Mouse (Mus musculus): ENCODE data around the gene Psmb6.

DNA sequence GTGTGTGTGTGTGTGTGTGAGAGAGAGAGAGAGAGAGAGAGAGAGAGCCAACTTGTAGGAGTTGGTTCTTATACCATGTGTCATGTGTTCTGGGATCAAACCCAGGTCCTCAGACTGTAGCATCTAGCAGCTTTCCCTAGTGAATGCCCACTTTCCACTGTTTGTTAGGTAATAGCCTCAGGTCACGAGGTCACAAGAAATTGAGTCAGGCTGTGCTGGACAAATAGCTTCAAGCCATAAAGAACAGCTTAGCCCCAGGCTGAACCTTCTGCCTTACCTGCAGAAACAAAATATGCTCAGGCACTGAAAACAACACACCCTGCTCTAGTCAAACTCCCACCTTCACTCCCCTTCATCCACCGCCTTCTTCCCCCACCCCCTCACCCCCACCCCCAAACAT is 13.9 kb upstream of the Psmb6 start:
- TF ChIP-seq POLR2A (IDR thresholded peaks at IDR 0.05; ENCODE audit: insufficient read depth, low read length) (no peak), CTCF (IDR thresholded peaks at IDR 0.05; ENCODE audit: low read depth, low read length) (no peak)

Data from ES-Bruce4 (cell line).